Mouse (Mus musculus): ENCODE data around the gene Gldc. TPM values are rescaled to one million over a fixed set of nuclear protein-coding genes. Genes with fewer than 3 reads are reported as not detected.

Gldc gene
- polyA plus RNA-seq, 1 experiment from 2014 or later, result 1.3 TPM

GRCm38 (mm10) chr19:30117241-30117640, 58.0 kb downstream of the Gldc start:
- Histone ChIP-seq H3K4me3 (ENCODE audit: low read length) (no peak overlapping the region), H3K36me3 (ENCODE audit: control insufficient read depth, insufficient read depth, low read length) (no peaks in the 10 kb centered on the region), H3K9ac (ENCODE audit: low read depth, low read length) (no peak overlapping the region), H3K27me3 (replicated peaks; ENCODE audit: control insufficient read depth, insufficient read depth, low read length) (no peaks in the 10 kb centered on the region), H3K27ac (ENCODE audit: low read length) (no peak overlapping the region), H3K4me2 (ENCODE audit: low read depth, low read length) (no peak overlapping the region), H3K4me1 (ENCODE audit: control insufficient read depth, insufficient read depth, low read length) (peaks cover 3% of the 10 kb centered on the region), H3K9me3 (ENCODE audit: control insufficient read depth, low read length) (no peaks in the 10 kb centered on the region)
- WGBS, result 75% methylated on average over 4 of the region's 4 CpGs
- no peak for ATAC-seq

- ATAC-seq, result no peak
- Histone ChIP-seq H3K9ac (ENCODE audit: low read depth, low read length) (no peak overlapping the region), H3K36me3 (ENCODE audit: control insufficient read depth, insufficient read depth, low read length) (no peaks in the 10 kb centered on the region), H3K27ac (ENCODE audit: low read length) (no peak overlapping the region), H3K9me3 (ENCODE audit: control insufficient read depth, low read length) (no peaks in the 10 kb centered on the region), H3K4me3 (ENCODE audit: low read length) (no peak overlapping the region), H3K27me3 (replicated peaks; ENCODE audit: control insufficient read depth, insufficient read depth, low read length) (no peaks in the 10 kb centered on the region), H3K4me2 (ENCODE audit: low read depth, low read length) (no peak overlapping the region), H3K4me1 (ENCODE audit: control insufficient read depth, insufficient read depth, low read length) (peaks cover 3% of the 10 kb centered on the region)
- WGBS, result 67% methylated on average over 5 of the region's 5 CpGs
These were observed 59.6 kb downstream of the Gldc start for GRCm38 (mm10) chr19:30115606-30116005.

- WGBS, result 35% methylated on average over 14 of the region's 14 CpGs
These were observed 60.2 kb downstream of the Gldc start for GRCm38 (mm10) chr19:30114919-30115441.

GRCm38 (mm10) chr19:30112961-30113688, 62.1 kb downstream of the Gldc start:
- H3K4me1 ChIP-seq (ENCODE audit: control insufficient read depth, insufficient read depth, low read length), result peaks cover 3% of the 10 kb centered on the region
- ATAC-seq, result no peak
- H3K4me3 ChIP-seq (ENCODE audit: low read length), result no peak overlapping the region
- H3K4me2 ChIP-seq (ENCODE audit: low read depth, low read length), result no peak overlapping the region
- no peak overlapping the region for H3K27ac ChIP-seq (ENCODE audit: low read length)
- H3K36me3 ChIP-seq (ENCODE audit: control insufficient read depth, insufficient read depth, low read length), result no peaks in the 10 kb centered on the region
- H3K9ac ChIP-seq (ENCODE audit: low read depth, low read length), result no peak overlapping the region
- H3K9me3 ChIP-seq (ENCODE audit: control insufficient read depth, low read length), result no peaks in the 10 kb centered on the region
- WGBS, result 86% methylated on average over 16 of the region's 16 CpGs
- H3K27me3 ChIP-seq (replicated peaks; ENCODE audit: control insufficient read depth, insufficient read depth, low read length), result no peaks in the 10 kb centered on the region

More at GRCm38 (mm10) chr19:30114919-30115441, 60.2 kb downstream of the Gldc start:
- H3K4me1 ChIP-seq (ENCODE audit: control insufficient read depth, insufficient read depth, low read length), result peaks cover 3% of the 10 kb centered on the region
- peak overlapping the region; percentile 3; the same call in 1 of the 2 replicates for H3K4me3 ChIP-seq (ENCODE audit: low read length)
- H3K36me3 ChIP-seq (ENCODE audit: control insufficient read depth, insufficient read depth, low read length), result no peaks in the 10 kb centered on the region
- 0 out of 2 replicates have a peak, but pooled peaks have one; percentile 36 for ATAC-seq
- peak overlapping the region; percentile 17 for H3K4me2 ChIP-seq (ENCODE audit: low read depth, low read length)
- H3K27ac ChIP-seq (ENCODE audit: low read length), result no peak overlapping the region
- H3K27me3 ChIP-seq (replicated peaks; ENCODE audit: control insufficient read depth, insufficient read depth, low read length), result no peaks in the 10 kb centered on the region
- H3K9ac ChIP-seq (ENCODE audit: low read depth, low read length), result no peak overlapping the region
- H3K9me3 ChIP-seq (ENCODE audit: control insufficient read depth, low read length), result no peaks in the 10 kb centered on the region

- no peak for ATAC-seq
- Histone ChIP-seq H3K27ac (ENCODE audit: low read length) (no peak overlapping the region), H3K4me2 (ENCODE audit: low read depth, low read length) (no peak overlapping the region), H3K4me1 (ENCODE audit: control insufficient read depth, insufficient read depth, low read length) (peaks cover 3% of the 10 kb centered on the region), H3K36me3 (ENCODE audit: control insufficient read depth, insufficient read depth, low read length) (no peaks in the 10 kb centered on the region), H3K9me3 (ENCODE audit: control insufficient read depth, low read length) (no peaks in the 10 kb centered on the region), H3K9ac (ENCODE audit: low read depth, low read length) (no peak overlapping the region), H3K27me3 (replicated peaks; ENCODE audit: control insufficient read depth, insufficient read depth, low read length) (no peaks in the 10 kb centered on the region), H3K4me3 (ENCODE audit: low read length) (no peak overlapping the region)
- 95% methylated on average over 3 of the region's 3 CpGs for WGBS
These were observed 63.8 kb downstream of the Gldc start for GRCm38 (mm10) chr19:30111421-30111820.

- Histone ChIP-seq H3K4me3 (ENCODE audit: low read length) (no peak overlapping the region), H3K9ac (ENCODE audit: low read depth, low read length) (no peak overlapping the region), H3K27ac (ENCODE audit: low read length) (no peak overlapping the region), H3K36me3 (ENCODE audit: control insufficient read depth, insufficient read depth, low read length) (no peaks in the 10 kb centered on the region), H3K4me2 (ENCODE audit: low read depth, low read length) (no peak overlapping the region), H3K4me1 (ENCODE audit: control insufficient read depth, insufficient read depth, low read length) (no peaks in the 10 kb centered on the region), H3K27me3 (replicated peaks; ENCODE audit: control insufficient read depth, insufficient read depth, low read length) (no peaks in the 10 kb centered on the region), H3K9me3 (ENCODE audit: control insufficient read depth, low read length) (no peaks in the 10 kb centered on the region)
- ATAC-seq, result no peak
- 82% methylated on average over 6 of the region's 6 CpGs for WGBS
These were observed 66.1 kb downstream of the Gldc start for GRCm38 (mm10) chr19:30109122-30109521.

- H3K36me3 ChIP-seq (ENCODE audit: control insufficient read depth, insufficient read depth, low read length), result no peaks in the 10 kb centered on the region
- no peak for ATAC-seq
These were observed 66.6 kb downstream of the Gldc start for GRCm38 (mm10) chr19:30108616-30109015.

GRCm38 (mm10) chr19:30107221-30107845, 67.9 kb downstream of the Gldc start:
- 76% methylated on average over 10 of the region's 10 CpGs for WGBS
- H3K9me3 ChIP-seq (ENCODE audit: control insufficient read depth, low read length), result no peaks in the 10 kb centered on the region
- ATAC-seq, result no peak

More at GRCm38 (mm10) chr19:30108616-30109015, 66.6 kb downstream of the Gldc start:
- Histone ChIP-seq H3K27ac (ENCODE audit: low read length) (no peak overlapping the region), H3K27me3 (replicated peaks; ENCODE audit: control insufficient read depth, insufficient read depth, low read length) (no peaks in the 10 kb centered on the region), H3K9me3 (ENCODE audit: control insufficient read depth, low read length) (no peaks in the 10 kb centered on the region), H3K4me2 (ENCODE audit: low read depth, low read length) (no peak overlapping the region), H3K4me1 (ENCODE audit: control insufficient read depth, insufficient read depth, low read length) (no peaks in the 10 kb centered on the region), H3K9ac (ENCODE audit: low read depth, low read length) (no peak overlapping the region), H3K4me3 (ENCODE audit: low read length) (no peak overlapping the region)

GRCm38 (mm10) chr19:30105045-30105842, 70.0 kb downstream of the Gldc start:
- ATAC-seq, result no peak
- 83% methylated on average over 6 of the region's 6 CpGs for WGBS
- Histone ChIP-seq H3K4me2 (ENCODE audit: low read depth, low read length) (no peak overlapping the region), H3K27ac (ENCODE audit: low read length) (no peak overlapping the region), H3K4me1 (ENCODE audit: control insufficient read depth, insufficient read depth, low read length) (no peaks in the 10 kb centered on the region), H3K4me3 (ENCODE audit: low read length) (no peak overlapping the region), H3K9me3 (ENCODE audit: control insufficient read depth, low read length) (no peaks in the 10 kb centered on the region), H3K9ac (ENCODE audit: low read depth, low read length) (no peak overlapping the region), H3K36me3 (ENCODE audit: control insufficient read depth, insufficient read depth, low read length) (no peaks in the 10 kb centered on the region), H3K27me3 (replicated peaks; ENCODE audit: control insufficient read depth, insufficient read depth, low read length) (no peaks in the 10 kb centered on the region)

More at GRCm38 (mm10) chr19:30107221-30107845, 67.9 kb downstream of the Gldc start:
- H3K27me3 ChIP-seq (replicated peaks; ENCODE audit: control insufficient read depth, insufficient read depth, low read length), result no peaks in the 10 kb centered on the region
- no peak overlapping the region for H3K27ac ChIP-seq (ENCODE audit: low read length)
- H3K4me2 ChIP-seq (ENCODE audit: low read depth, low read length), result no peak overlapping the region
- no peaks in the 10 kb centered on the region for H3K36me3 ChIP-seq (ENCODE audit: control insufficient read depth, insufficient read depth, low read length)
- no peak overlapping the region for H3K9ac ChIP-seq (ENCODE audit: low read depth, low read length)
- no peak overlapping the region for H3K4me3 ChIP-seq (ENCODE audit: low read length)
- no peaks in the 10 kb centered on the region for H3K4me1 ChIP-seq (ENCODE audit: control insufficient read depth, insufficient read depth, low read length)
